Mouse (Mus musculus) telencephalon, adult 2 months (tissue): ENCODE measurements around the gene Diaph3.
A peak's percentile ranks its signal among the peaks of the same experiment; 100 is the strongest.

Experiments used
- DNase-seq: peaks from one replicate; pipeline ENCODE4 v3.0.0-alpha.2; 2011; ENCODE audit warnings: low read depth, low spot score

The Diaph3 gene

DNA sequence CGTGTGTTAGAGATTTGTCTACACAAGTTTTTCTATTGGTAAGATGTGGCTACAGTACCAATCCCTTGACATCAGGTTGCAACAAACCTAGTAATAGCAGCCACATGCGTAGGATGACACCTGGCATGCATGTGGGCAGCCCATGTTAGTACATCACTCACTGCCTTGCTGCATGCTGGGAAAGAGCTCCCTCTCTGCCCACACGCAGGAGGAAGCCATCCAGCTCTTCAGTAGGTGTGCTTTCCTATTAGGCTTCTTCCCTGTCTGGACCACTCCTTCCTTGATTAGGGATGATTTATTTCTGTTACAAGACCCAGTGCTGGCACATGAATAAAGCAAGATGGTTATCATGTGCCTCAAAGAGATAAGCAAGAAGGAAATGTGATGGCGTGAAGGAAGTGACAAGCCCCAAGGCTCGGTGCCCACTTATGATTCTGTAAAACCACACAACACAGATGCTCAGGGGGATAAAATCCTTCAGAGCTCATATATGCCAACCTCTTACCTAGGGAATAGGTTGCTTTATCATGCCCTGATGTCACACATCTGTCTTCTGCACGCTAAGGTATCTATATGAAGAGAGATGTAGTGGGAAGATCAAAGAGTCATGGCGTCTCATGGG is 494.4 kb downstream of the Diaph3 start:
- DNase-seq = no peak

DNA sequence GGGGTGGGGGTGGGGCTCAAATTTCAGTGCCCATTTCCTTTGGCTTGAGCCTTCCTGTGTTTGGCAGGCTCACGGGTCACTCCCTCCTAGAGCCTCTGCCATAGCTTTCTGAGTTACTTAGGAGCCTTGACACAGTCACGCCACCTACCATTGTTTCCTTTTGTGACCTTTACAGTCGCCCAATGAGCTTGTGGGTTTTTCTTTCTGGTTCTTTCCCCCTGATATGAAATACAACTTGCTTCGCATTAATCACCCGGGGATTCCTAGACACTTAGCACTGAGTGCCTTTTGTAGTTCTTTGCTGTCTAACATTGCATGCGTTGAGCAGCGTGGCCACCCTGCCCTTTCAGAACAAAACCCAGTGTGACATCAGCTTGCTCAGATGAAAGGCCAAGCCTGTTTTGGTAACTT is 498.2 kb downstream of the Diaph3 start:
- no peak for DNase-seq

DNA sequence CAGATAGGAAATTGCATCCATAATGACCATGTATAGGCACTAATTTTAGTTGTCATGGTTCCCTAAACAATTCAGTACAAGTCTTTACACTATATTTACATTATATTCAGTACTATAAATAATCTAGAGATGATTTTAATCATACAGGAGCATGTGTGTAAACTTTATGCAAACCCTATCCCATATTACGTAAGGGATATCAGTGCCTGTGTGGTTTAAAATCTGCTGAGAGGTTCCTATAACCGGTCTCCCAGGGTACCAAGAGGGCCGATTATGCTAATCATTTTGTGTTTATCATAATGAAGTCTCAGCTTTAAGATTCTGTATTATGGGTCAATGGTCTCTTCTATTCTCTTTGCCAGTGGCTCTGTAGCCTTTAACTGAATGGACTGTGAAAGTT is 499.2 kb downstream of the Diaph3 start:
- DNase-seq = no peak

GRCm38 (mm10) chr14:86640086-86640485 is 500.9 kb downstream of the Diaph3 start:
- DNase-seq = no peak

DNA sequence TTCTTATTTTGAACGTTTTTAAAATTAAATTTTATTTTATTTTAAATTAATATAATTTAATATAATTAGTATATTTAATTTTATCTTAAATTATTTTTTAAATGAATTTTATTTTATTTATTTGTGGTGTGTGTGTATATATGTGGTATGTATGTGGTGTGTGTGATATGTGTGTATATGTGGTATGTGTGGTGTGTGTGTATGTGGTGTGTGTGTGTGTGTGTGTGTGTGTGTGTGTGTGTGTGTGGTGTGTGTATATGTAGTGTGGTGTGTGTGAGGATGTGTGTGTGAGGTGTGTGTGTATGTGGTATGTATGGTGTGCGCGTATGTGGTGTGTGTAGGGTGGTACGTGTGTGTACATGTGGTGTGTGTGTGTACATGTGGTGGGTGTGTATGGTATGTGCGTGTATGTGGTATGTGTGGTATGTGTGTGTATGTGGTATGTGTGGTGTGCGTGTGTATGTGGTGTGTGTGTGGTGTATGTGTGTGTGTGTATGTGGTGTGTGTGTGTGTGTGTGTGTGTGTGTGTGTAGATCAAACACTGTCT is 505.4 kb downstream of the Diaph3 start:
- no peak for DNase-seq

GRCm38 (mm10) chr14:86635052-86635451 is 506.0 kb downstream of the Diaph3 start:
- DNase-seq = no peak

GRCm38 (mm10) chr14:86633799-86634198 is 507.2 kb downstream of the Diaph3 start:
- no peak for DNase-seq

DNA sequence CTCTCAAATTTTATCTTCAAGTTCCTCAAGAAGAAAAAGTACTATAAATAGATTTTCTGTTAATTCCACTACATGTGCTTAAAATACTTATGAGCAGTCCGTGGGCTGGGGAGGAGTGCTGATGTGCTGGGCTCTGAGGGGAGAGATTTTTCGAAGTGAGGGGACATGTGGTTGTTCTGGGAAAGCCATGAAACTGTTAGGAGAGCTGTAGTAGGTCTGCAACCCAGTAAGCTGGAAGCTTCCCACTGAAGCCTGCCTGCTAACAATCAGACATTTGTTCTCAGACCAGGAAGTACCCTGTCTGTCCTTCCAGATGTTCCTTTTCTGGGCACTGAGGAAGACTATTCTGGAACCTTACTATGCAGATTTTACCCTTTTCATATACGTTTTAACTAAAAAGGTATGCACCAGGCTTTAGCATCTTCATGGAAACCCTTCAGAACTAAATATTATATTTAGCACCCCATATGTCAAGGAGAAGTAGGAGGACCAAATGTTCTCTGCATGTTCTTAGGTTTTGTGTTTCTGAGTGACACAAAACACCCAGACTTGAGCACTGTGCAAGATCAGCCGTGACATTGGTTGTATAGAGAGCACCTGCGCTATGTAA is 516.1 kb downstream of the Diaph3 start:
- peak; percentile 78 for DNase-seq

DNA sequence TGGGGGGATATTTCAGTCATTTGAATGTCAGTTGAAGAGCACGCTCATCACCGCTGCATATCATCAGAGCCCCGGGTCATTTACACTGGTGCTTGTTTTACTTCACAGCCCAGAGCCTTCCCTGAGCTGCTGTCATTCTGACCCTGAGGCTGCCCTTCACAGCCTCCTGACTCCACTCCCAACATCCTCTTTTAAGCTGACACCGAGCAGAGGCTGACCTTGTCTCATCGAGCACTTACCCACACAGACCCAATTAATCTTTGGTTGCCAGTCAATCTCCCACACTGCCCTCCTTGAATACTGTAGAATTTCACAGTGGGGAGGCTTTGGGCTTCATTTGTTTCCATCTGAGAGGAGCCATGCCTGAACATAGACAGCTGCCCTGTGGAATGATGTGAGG is 521.4 kb downstream of the Diaph3 start:
- DNase-seq = no peak
